Mouse (Mus musculus): ENCODE results near the gene Nfasc.

The Nfasc gene

DNA sequence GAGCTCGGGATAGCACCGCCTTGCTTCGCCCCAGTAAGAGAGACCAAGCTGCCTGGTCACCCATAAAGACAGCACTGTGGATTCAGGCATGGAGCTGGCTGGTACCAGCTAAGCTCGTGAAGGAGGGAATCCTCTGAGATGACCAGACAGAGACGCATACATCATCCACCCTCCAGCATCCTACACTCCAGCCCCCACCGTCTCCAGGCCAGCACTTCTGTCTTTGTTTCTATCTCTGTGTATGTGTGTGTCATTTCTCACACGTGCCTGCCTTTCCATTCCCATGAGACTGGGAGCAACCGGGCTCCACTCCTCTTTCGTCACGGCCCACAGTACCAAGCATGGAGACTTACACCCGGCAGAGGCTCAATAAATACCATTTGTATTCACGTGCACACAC, 9.3 kb downstream of the Nfasc start:
- DNase-seq, result no peak

- no peak for DNase-seq
These were observed 14.0 kb downstream of the Nfasc start for GRCm38 (mm10) chr1:132727548-132727947.

DNA sequence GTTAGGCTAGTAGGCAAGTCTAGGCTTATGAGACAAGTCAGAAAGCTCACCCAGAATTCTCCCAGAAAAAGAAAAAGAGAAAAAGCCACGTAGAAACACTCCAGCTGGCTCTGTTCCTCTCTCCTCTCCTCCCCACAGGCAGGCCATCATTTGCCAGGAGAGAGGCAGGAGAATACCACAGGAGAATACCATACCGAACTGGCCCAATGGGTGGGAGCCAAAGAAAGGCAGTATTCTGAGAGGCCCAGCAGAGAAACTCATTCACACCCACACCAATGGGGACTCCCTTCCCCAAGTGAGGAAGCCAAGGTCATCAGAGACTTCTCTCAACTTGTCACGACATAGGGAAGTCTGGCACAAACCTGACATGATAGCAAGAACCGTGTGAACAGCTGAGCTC, 19.2 kb downstream of the Nfasc start:
- DNase-seq, result no peak

GRCm38 (mm10) chr1:132721266-132721665, 20.3 kb downstream of the Nfasc start:
- peak; percentile 70 for DNase-seq

DNA sequence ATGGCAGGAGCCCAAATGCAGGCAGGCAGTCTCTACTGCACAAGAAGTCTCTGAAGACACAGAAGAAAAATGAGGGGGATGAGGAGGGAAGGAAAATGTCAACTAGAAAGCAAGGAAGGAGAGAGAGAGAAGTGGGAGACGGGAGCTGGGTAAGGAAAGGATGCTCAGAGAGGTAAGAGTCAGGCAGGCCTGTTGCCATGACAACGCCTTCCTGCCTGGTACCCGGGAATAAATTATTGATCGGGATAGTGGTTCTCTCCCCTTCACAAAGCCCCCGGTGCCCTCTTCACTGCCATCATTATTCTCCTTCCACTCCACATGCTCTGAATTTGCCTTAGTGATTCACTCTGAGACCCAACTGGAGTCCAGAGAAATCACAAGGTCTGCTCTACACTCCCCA, 23.4 kb downstream of the Nfasc start:
- DNase-seq, result peak; percentile 55

DNA sequence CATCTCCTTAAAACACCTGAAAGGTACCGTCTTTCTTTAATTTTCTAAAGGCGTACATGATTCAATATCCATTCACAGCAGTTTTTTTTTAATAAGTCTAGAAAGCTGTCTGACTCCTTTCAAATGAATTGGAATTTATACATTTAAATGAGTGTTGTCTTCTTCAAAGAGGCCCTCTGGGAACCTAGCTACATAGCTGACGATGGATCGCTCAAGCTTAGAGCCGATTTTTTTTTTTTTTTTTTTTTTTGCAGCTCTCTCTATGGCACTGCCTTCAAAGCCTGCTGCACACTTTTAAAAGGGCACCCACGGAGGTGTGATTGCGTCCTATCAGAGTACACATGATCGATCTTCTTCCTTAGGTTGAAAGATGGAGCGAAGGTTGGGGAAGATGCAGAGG, 26.6 kb downstream of the Nfasc start:
- DNase-seq, result no peak

DNA sequence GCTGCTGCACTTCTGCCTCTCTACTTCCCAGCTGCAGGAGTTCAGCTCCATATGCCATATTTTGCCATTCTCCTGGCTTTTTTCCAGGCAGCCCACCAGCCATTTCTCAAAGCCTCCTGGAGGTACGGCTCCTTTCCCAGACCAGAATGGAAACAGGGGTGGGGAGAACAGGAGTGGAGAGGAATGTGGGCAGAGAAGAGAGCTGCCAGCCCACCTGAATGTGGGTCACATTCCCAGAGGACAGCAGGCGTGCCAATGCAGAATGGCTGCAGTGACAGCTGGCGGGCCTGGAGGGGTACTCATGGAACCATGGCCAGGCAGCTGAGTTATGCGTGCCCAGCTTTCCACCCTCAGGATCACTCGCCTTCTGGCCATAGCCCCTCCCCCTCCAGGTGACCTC, 32.2 kb downstream of the Nfasc start:
- DNase-seq, result peak; percentile 85

GRCm38 (mm10) chr1:132707301-132707700, 34.3 kb downstream of the Nfasc start:
- peak; percentile 69 for DNase-seq

DNA sequence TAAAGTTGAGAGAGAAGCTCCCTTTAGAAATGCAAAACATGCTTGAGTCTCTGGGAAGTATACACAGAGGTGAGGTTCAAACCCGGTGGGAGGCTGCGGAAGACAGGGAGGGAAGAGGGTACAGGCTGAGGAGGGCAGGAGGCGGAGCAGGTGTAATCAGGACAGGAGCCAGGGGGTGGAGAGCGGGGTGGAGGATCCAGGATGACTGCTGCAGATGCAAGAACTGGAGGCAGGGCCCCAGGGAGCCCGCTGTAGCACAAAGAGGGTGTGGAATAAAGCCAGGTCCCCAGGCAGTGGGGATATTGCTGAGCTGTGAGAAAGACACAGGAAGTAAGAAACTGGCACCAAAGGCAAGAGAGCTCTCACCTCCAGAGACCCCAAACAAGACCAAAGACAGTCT, 38.1 kb downstream of the Nfasc start:
- DNase-seq, result no peak

DNA sequence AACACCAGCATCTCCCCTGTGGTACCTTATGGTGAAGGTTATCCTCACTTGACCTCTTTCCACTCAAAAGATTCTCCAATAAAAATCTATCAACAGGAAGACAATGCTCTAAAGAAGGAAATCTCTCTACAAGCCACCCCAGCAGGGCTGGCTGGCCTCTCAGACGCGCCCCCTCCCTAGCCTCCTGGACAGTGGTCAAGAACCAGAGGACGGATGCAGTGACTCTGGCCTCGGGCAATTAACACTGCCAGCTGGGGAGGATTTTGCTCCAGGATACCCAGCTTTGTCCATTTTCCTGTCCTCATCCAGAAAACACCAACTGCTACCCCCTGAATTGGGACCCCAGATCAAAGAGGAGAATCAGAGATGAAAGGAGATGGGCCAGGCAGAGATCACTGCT, 44.7 kb downstream of the Nfasc start:
- no peak for DNase-seq

DNA sequence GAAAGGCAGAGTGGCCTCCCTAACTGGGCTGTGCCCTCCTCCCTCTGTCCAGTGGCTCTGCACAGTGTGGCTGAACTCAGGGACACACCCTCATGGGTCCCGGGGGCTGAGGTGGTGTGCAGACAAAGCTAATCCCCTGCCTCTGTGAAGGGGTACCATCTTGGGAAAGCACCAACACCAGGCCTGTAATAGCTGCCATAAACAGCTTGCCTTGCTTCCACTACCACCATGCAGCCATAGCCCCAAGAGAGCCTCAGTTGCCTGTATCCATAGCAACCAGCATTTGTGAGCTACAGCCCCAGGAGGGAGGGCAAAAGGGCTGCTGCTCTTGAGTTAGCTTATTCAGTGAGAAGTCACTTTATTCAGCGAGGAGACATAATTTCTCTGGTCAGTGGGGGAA, 45.4 kb downstream of the Nfasc start:
- peak; percentile 57 for DNase-seq

DNA sequence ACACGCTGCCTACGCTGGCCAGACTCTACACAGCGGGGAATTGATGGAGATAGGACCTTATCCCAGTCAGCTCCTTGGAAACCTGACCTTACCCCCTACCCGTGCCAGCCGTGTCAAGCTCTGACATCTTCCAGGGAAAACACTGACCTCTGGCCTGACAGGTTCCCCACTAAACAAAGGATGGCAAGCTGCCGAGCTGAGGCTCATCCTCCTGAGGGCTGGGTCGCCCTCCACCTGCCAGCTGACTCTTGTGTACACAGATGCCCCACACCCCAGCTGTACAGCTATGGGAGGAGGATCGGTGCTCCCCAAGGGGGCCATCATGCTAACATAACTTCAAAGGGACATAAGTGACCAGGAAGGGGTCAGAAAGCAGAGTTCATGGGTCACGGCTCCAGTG, 47.6 kb downstream of the Nfasc start:
- DNase-seq, result no peak

- peak; percentile 47 for DNase-seq
These were observed 52.4 kb downstream of the Nfasc start for GRCm38 (mm10) chr1:132689181-132689580.

DNA sequence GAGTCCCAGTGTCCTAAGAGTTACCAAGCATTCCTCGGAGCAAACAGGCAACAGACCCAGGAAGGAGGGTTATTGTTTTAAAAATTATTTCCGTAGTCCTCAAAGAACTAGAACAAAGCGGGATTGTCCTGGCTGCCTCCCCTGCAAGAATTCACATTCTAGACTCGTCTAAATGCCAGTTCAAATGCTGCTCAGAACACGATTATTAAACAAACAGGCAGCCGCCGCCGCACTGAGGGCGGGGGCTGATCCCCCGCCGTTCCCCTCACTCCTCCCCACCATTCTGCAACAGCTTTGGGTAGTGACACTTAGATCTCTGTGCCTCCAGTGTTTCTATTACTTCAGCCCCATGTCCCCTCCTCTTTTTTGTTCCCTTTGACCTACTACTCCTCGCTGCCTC, 62.7 kb downstream of the Nfasc start:
- DNase-seq, result no peak

DNA sequence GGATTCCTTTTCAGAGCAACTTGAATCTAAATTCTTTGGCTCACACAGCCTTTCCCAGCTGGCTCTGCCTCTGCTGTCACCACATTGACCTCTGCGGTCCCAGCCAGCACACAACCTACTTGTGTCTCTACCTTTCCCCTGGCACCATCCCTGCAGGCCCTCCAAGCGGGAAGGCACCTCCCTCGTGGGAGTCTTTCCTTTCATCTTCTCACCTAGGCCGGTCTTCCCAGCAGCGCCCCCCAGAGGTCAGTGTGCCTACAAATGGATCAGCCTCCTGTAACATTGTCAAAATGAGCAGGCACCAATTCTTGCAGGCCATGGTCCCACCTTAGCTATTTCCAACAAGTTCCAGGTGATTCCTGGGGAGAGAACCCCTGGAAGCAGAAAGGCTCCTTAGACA, 63.5 kb downstream of the Nfasc start:
- DNase-seq, result no peak

- DNase-seq, result no peak
These were observed 68.9 kb downstream of the Nfasc start for GRCm38 (mm10) chr1:132672704-132673103.

DNA sequence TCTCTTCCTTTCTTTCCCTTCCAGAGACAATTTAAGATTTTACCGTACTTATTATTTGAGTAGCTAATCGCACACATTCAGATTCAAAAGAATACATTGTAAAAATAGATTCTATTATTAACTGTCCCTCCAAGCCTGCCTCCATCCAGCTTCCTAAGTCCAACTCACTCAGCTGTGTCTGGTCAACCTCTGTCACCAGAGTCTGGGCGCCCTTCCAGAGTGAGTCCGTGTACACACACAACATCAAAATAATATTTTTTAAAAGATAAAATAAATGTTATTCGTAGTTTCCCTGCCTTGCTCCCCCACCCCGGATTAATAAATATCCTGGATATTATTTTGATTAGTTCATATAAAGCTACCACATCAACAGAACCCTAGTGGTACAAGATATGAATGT, 72.4 kb downstream of the Nfasc start:
- DNase-seq, result no peak

DNA sequence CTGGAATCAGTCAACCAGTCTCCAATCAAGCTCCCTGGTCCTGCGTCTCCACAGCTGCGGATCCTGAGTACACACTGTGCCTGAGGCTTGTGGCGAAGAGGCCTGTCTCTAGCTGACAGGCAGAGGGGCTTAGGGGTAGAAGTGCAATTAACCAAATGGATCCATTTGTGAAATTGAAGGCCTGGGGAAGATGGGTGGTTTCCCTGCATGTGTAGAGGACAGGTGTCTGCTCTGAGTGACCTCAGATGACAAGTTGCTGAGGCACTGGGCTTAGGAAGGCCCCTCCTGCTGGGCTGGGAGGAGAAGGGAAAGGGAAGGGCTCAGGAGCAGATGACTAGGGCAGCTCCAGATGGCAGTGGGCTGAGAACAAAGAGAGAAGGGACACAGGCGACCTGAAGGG, 81.2 kb downstream of the Nfasc start:
- DNase-seq, result peak; percentile 78

GRCm38 (mm10) chr1:132659604-132660003, 82.0 kb downstream of the Nfasc start:
- no peak for DNase-seq

GRCm38 (mm10) chr1:132655611-132656010, 86.0 kb downstream of the Nfasc start:
- no peak for DNase-seq

DNA sequence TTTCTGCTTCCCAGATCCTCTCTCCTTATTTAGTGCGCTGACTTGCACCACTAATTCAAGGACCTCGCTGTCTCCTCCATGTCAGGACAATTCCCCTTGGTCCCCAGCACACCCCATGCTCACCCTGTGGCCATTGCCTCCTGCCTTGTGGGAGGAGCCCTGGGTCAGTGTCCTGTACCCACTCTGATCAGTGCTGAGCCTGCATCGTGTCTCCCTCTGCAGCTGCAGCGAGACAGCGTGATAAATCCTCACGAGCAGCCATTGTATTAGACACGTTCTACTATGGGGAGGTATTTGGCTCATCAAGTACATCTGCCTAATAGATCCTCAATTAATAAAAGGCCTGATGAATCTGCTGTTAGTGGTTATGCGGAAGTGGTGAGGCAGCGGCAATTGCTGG, 86.8 kb downstream of the Nfasc start:
- DNase-seq, result no peak

DNA sequence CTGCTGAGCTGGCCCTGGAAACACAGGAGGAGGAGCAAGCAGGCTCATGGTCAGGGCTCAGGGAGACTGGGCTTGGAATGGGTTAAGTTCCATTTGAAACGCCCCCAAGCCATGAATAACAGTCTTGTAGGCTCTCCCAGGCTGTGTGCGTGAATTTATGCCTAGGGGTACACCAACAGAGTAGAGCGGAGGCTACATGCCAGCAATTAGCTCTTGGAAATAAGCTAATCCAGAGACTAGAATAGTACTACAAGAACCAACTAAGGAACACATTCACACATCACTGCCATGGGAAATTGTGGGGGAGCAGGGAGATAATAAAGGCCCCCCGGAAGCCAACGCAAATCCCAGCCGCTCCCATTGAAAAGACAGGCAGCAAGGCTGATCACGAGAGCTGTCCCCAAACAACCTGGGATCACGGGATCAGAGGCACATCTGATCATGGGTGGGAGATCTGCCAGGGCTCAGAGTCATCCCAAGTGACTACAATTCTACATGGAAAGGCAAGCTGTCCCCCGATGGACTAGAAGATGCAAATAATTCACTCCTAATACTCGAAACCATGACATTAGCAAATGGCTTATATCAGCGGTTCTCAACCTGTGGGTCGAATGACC, 87.6 kb downstream of the Nfasc start:
- DNase-seq, result no peak

- no peak for DNase-seq
These were observed 88.4 kb downstream of the Nfasc start for GRCm38 (mm10) chr1:132653161-132653560.

GRCm38 (mm10) chr1:132650680-132651079, 90.9 kb downstream of the Nfasc start:
- peak; percentile 56 for DNase-seq

- no peak for DNase-seq
These were observed 93.6 kb downstream of the Nfasc start for GRCm38 (mm10) chr1:132647958-132648357.
